Mouse (Mus musculus) kidney, postnatal 0 days (tissue): ENCODE measurements around the gene Setd2. TPM values are rescaled to one million over a fixed set of nuclear protein-coding genes. Genes with fewer than 3 reads are reported as not detected.

Source experiments
- ATAC-seq: fragments of 200-750 bp; cut with Nextera tagmentation; replicated peaks from 2 replicates; pipeline ENCODE4 v1.8.0; 2017; ENCODE audit warnings: low read depth, moderate number of reproducible peaks, moderate TSS enrichment, moderate library complexity; ENCODE audit not compliant: low FRiP score
- DNase-seq: peaks from one replicate; pipeline ENCODE4 v3.0.0-alpha.2; 2016; ENCODE audit warnings: low spot score
- H3K27ac ChIP-seq: fragments of 300-500 bp; sonication (generic); 2 replicates; pipeline ENCODE4 v1.5.1; 2014; ENCODE audit warnings: mild to moderate bottlenecking
- H3K27me3 ChIP-seq: fragments of 300-500 bp; sonication (generic); 2 replicates; pipeline ENCODE4 v1.6.1; 2014; ENCODE audit warnings: low read length, mixed read lengths; ENCODE audit not compliant: insufficient read depth
- H3K36me3 ChIP-seq: fragments of 300-500 bp; sonication (generic); 2 replicates; pipeline ENCODE4 v1.6.1; 2014; ENCODE audit warnings: low read length, mixed read lengths; ENCODE audit not compliant: insufficient read depth
- H3K4me1 ChIP-seq: fragments of 300-500 bp; sonication (generic); replicated peaks from 2 replicates; pipeline ENCODE4 v1.6.1; 2014; ENCODE audit warnings: antibody characterized with exemption, low read length, mixed read lengths; ENCODE audit not compliant: insufficient read depth
- H3K4me2 ChIP-seq: fragments of 300-500 bp; sonication (generic); 2 replicates; pipeline ENCODE4 v1.6.1; 2014; ENCODE audit warnings: mild to moderate bottlenecking, low read length, moderate library complexity, mixed read lengths
- H3K4me3 ChIP-seq: fragments of 300-500 bp; sonication (generic); replicated peaks from 2 replicates; pipeline ENCODE4 v1.5.1; 2014; ENCODE audit warnings: low read depth, low read length
- H3K9ac ChIP-seq: fragments of 300-500 bp; sonication (generic); 2 replicates; pipeline ENCODE4 v1.6.1; 2014; ENCODE audit warnings: low read depth, low read length
- H3K9me3 ChIP-seq: fragments of 300-500 bp; sonication (generic); replicated peaks from 2 replicates; pipeline ENCODE4 v1.6.1; 2016; ENCODE audit warnings: low read length, inconsistent platforms, mixed read lengths
- CTCF ChIP-seq: IDR thresholded peaks from 2 replicates; pipeline ENCODE4 v1.5.1; 2016; ENCODE audit warnings: antibody characterized with exemption, low read depth, mild to moderate bottlenecking, moderate library complexity
- WGBS: fragments of 180-500 bp; shearing (Covaris S2); extraction: QIAGEN DNeasy Blood & Tissue Kit; methylation state at CpG from one replicate; pipeline ENCODE4 v1.1.7; 2014; 5-methylcytosine and 5-hydroxymethylcytosine counted together
- microRNA-seq: library from miRNA; unstranded; fragments of <30 nt; microRNA quantifications from one replicate; pipeline ENCODE4, GENCODE M21; 2016
- polyA plus RNA-seq: library from polyadenylated mRNA; unstranded; fragments of >200 nt; fragmentation: Nextera tagmentation; extraction: Ambion mirVana; gene quantifications from 2 replicates; pipeline ENCODE4 v1.2.1, GENCODE M21; 2015

Setd2 gene
- polyA plus RNA-seq, 1 experiment from 2014 or later: 24.5 TPM

GRCm38 (mm10) chr9:110660856-110661612, 128.6 kb downstream of the Setd2 start:
- TF ChIP-seq CTCF: no peak
- no peak overlapping the region for H3K27ac ChIP-seq
- DNase-seq (no peak), ATAC-seq (no peak)
- H3K36me3 ChIP-seq: 0 out of 2 replicates have a peak, but pooled peaks cover 8% of the 10 kb centered on the region
- peaks cover 2% of the 10 kb centered on the region for H3K4me1 ChIP-seq
- no peaks in the 10 kb centered on the region for H3K27me3 ChIP-seq
- H3K4me3 ChIP-seq: no peak overlapping the region
- H3K9me3 ChIP-seq: no peaks in the 10 kb centered on the region
- no peak overlapping the region for H3K4me2 ChIP-seq
- no peak overlapping the region for H3K9ac ChIP-seq
- 65% methylated on average over 7 of the region's 7 CpGs for WGBS

- Histone ChIP-seq H3K27me3 (no peaks in the 10 kb centered on the region), H3K4me2 (no peak overlapping the region), H3K4me1 (peaks cover 16% of the 10 kb centered on the region), H3K27ac (no peak overlapping the region), H3K4me3 (no peak overlapping the region), H3K9ac (no peak overlapping the region), H3K36me3 (0 out of 2 replicates have a peak, but pooled peaks cover 8% of the 10 kb centered on the region), H3K9me3 (no peaks in the 10 kb centered on the region)
- DNase-seq (no peak), ATAC-seq (no peak)
- TF ChIP-seq CTCF: no peak
- WGBS: 81% methylated on average over 1 of the region's 1 CpGs
These were observed 130.4 kb downstream of the Setd2 start for GRCm38 (mm10) chr9:110662844-110663243.

- Histone ChIP-seq H3K4me1 (peaks cover 18% of the 10 kb centered on the region), H3K27me3 (no peaks in the 10 kb centered on the region), H3K9me3 (no peaks in the 10 kb centered on the region), H3K27ac (peak overlapping the region; percentile 77), H3K36me3 (no peaks in the 10 kb centered on the region), H3K4me3 (no peak overlapping the region), H3K4me2 (peak overlapping the region; percentile 15; the same call in 1 of the 2 replicates), H3K9ac (no peak overlapping the region)
- 23% methylated on average over 4 of the region's 4 CpGs for WGBS
- ATAC-seq (no peak), DNase-seq (peak; percentile 58)
- no peak for TF ChIP-seq CTCF
These were observed 133.5 kb downstream of the Setd2 start for GRCm38 (mm10) chr9:110665912-110666311.

GRCm38 (mm10) chr9:110666374-110666773, 134.0 kb downstream of the Setd2 start:
- Histone ChIP-seq H3K36me3 (no peaks in the 10 kb centered on the region), H3K27me3 (no peaks in the 10 kb centered on the region), H3K4me2 (peak overlapping the region; percentile 15; the same call in 1 of the 2 replicates), H3K4me1 (peaks cover 18% of the 10 kb centered on the region), H3K27ac (peak overlapping the region; percentile 77; the same call in 1 of the 2 replicates), H3K9ac (0 out of 2 replicates have a peak overlapping the region, but pooled peaks have one; percentile 3), H3K9me3 (no peaks in the 10 kb centered on the region), H3K4me3 (no peak overlapping the region)
- TF ChIP-seq CTCF: no peak
- peak; percentile 47 for ATAC-seq
- no peak for DNase-seq
- 27% methylated on average over 8 of the region's 8 CpGs for WGBS

GRCm38 (mm10) chr9:110667219-110667836, 134.9 kb downstream of the Setd2 start:
- Histone ChIP-seq H3K27me3 (no peaks in the 10 kb centered on the region), H3K27ac (peak overlapping the region; percentile 77; the same call in 1 of the 2 replicates), H3K9me3 (no peaks in the 10 kb centered on the region), H3K9ac (no peak overlapping the region), H3K36me3 (no peaks in the 10 kb centered on the region), H3K4me2 (no peak overlapping the region), H3K4me1 (peaks cover 18% of the 10 kb centered on the region), H3K4me3 (no peak overlapping the region)
- TF ChIP-seq CTCF: no peak
- DNase-seq (no peak), ATAC-seq (peak; percentile 50; the same call in 1 of the 2 replicates)
- 30% methylated on average over 4 of the region's 4 CpGs for WGBS

Small RNA genes within 50 kb of the gene (microRNA-seq; reads per million reads assigned to microRNA genes)
- gene Mir8107: not detected

Other genes starting within 250 kb of the Setd2 start
- 15.7 and 17.8 TPM in 2 replicates for gene Elp6, start 227.4 kb upstream of the Setd2 start, polyA plus RNA-seq
- 32.1 and 33.4 TPM in 2 replicates for gene Scap, start 199.3 kb upstream of the Setd2 start, polyA plus RNA-seq
- 11.7 and 11.8 TPM in 2 replicates for gene Ptpn23, start 124.4 kb upstream of the Setd2 start, polyA plus RNA-seq
- gene Ngp, start 112.8 kb upstream of the Setd2 start, polyA plus RNA-seq: 3.0 and 3.9 TPM in 2 replicates
- 5.6 and 5.8 TPM in 2 replicates for gene Klhl18, start 55.9 kb upstream of the Setd2 start, polyA plus RNA-seq
- gene Kif9, start 55.6 kb upstream of the Setd2 start, polyA plus RNA-seq: 1.2 and 1.5 TPM in 2 replicates
- gene Nradd, start 91.9 kb downstream of the Setd2 start, polyA plus RNA-seq: 42.3 and 45.7 TPM in 2 replicates
- 2.9 and 3.9 TPM in 2 replicates for gene Nbeal2, start 121.6 kb downstream of the Setd2 start, polyA plus RNA-seq
- 153 and 154 TPM in 2 replicates for gene Ccdc12, start 123.9 kb downstream of the Setd2 start, polyA plus RNA-seq
- 1.1 and 1.5 TPM in 2 replicates for gene Myl3, start 209.3 kb downstream of the Setd2 start, polyA plus RNA-seq
- gene Pth1r, start 214.5 kb downstream of the Setd2 start, polyA plus RNA-seq: 179 and 192 TPM in 2 replicates